Mouse (Mus musculus): ENCODE measurements around the gene Mgmt. TPM values are rescaled to one million over a fixed set of nuclear protein-coding genes. Genes with fewer than 3 reads are reported as not detected.

Mgmt gene
- total and polyA plus RNA-seq, 2 experiments from 2014 or later, result 0.66 to 1.3 TPM

GRCm38 (mm10) chr7:137037471-137037870 is 143.1 kb downstream of the Mgmt start:
- no peak for TF ChIP-seq CTCF (IDR thresholded peaks at IDR 0.05)
- H3K27ac ChIP-seq (ENCODE audit: low read depth, low read length), result no peak overlapping the region
- H3K27me3 ChIP-seq (ENCODE audit: insufficient read depth, low read length), result no peaks in the 10 kb centered on the region
- WGBS, result 78% methylated on average over 4 of the region's 4 CpGs
- no peaks in the 10 kb centered on the region for H3K36me3 ChIP-seq (ENCODE audit: insufficient read depth, low read length)
- no peaks in the 10 kb centered on the region for H3K4me1 ChIP-seq (ENCODE audit: insufficient read depth, low read length)
- H3K4me3 ChIP-seq (ENCODE audit: low read depth, low read length), result no peak overlapping the region
- DNase-seq (ENCODE audit: low spot score) (no peak), ATAC-seq (ENCODE audit: low FRiP score) (no peak)
- H3K4me2 ChIP-seq (ENCODE audit: low read depth, low read length, poor library complexity, severe bottlenecking), result no peak overlapping the region
- H3K9ac ChIP-seq (replicated peaks; ENCODE audit: low read length, poor library complexity, severe bottlenecking), result no peak overlapping the region
- no peaks in the 10 kb centered on the region for H3K9me3 ChIP-seq (ENCODE audit: low read length)

DNA sequence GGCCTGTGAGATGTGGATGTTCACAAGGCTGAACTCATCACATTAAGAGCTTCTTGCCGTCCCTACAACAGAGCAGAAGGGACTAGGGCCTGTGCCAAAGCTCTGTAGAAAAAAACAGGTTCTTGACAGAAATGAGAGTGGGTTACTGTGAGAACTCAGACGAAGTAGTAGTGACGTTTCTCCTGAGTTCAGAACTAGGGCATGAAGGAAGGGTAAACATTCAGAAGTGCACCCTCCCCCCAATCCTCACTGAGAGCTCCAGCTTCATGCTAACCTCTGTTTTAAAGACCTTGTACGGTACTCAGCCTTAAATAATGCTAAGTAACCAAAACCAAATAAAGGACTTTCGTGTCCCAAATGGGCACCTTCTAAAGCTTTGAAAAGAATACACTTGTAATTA is 143.5 kb downstream of the Mgmt start:
- Histone ChIP-seq H3K36me3 (ENCODE audit: insufficient read depth, low read length) (no peaks in the 10 kb centered on the region), H3K4me2 (ENCODE audit: low read depth, low read length, poor library complexity, severe bottlenecking) (no peak overlapping the region), H3K9ac (replicated peaks; ENCODE audit: low read length, poor library complexity, severe bottlenecking) (no peak overlapping the region), H3K4me3 (ENCODE audit: low read depth, low read length) (no peak overlapping the region), H3K9me3 (ENCODE audit: low read length) (no peaks in the 10 kb centered on the region), H3K27ac (ENCODE audit: low read depth, low read length) (no peak overlapping the region), H3K27me3 (ENCODE audit: insufficient read depth, low read length) (no peaks in the 10 kb centered on the region), H3K4me1 (ENCODE audit: insufficient read depth, low read length) (no peaks in the 10 kb centered on the region)
- TF ChIP-seq CTCF (IDR thresholded peaks at IDR 0.05), result no peak
- ATAC-seq (ENCODE audit: low FRiP score), result no peak
- WGBS, result 67% methylated on average over 5 of the region's 5 CpGs
- peak; percentile 20 for DNase-seq (ENCODE audit: low spot score)

- Histone ChIP-seq H3K4me2 (ENCODE audit: low read depth, low read length, poor library complexity, severe bottlenecking) (no peak overlapping the region), H3K9ac (replicated peaks; ENCODE audit: low read length, poor library complexity, severe bottlenecking) (no peak overlapping the region), H3K27ac (ENCODE audit: low read depth, low read length) (no peak overlapping the region), H3K27me3 (ENCODE audit: insufficient read depth, low read length) (no peaks in the 10 kb centered on the region), H3K9me3 (ENCODE audit: low read length) (no peaks in the 10 kb centered on the region), H3K36me3 (ENCODE audit: insufficient read depth, low read length) (no peaks in the 10 kb centered on the region), H3K4me3 (ENCODE audit: low read depth, low read length) (no peak overlapping the region), H3K4me1 (ENCODE audit: insufficient read depth, low read length) (no peaks in the 10 kb centered on the region)
- TF ChIP-seq CTCF (IDR thresholded peaks at IDR 0.05), result no peak
- WGBS, result 44% methylated on average over 10 of the region's 10 CpGs
- ATAC-seq (ENCODE audit: low FRiP score) (no peak), DNase-seq (ENCODE audit: low spot score) (peak; percentile 27)
These were observed 144.0 kb downstream of the Mgmt start for GRCm38 (mm10) chr7:137038311-137038945.

DNA sequence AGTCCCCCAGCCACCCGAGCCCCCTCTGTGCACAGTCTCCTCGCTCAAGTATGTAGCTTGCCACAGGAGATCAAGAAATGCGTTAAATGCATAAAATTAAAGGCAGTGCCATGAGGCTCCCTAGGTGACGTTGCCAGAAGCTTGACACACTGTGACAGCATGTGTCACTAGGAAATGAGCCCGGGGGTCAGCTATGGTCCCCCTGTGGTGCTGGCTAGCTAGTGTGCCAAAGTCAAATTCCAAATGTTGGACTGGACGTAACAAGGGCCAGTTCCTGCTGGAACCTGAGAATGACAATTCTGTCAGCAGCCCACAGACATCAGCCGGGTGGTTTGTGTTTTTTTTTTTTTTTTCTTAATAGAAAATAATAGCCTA is 144.5 kb downstream of the Mgmt start:
- 34% methylated on average over 7 of the region's 7 CpGs for WGBS
- Histone ChIP-seq H3K9me3 (ENCODE audit: low read length) (no peaks in the 10 kb centered on the region), H3K4me1 (ENCODE audit: insufficient read depth, low read length) (no peaks in the 10 kb centered on the region), H3K9ac (replicated peaks; ENCODE audit: low read length, poor library complexity, severe bottlenecking) (no peak overlapping the region), H3K4me3 (ENCODE audit: low read depth, low read length) (no peak overlapping the region), H3K36me3 (ENCODE audit: insufficient read depth, low read length) (no peaks in the 10 kb centered on the region), H3K4me2 (ENCODE audit: low read depth, low read length, poor library complexity, severe bottlenecking) (no peak overlapping the region), H3K27me3 (ENCODE audit: insufficient read depth, low read length) (no peaks in the 10 kb centered on the region), H3K27ac (ENCODE audit: low read depth, low read length) (no peak overlapping the region)
- peak; percentile 20 for DNase-seq (ENCODE audit: low spot score)
- ATAC-seq (ENCODE audit: low FRiP score), result no peak
- TF ChIP-seq CTCF (IDR thresholded peaks at IDR 0.05), result no peak

GRCm38 (mm10) chr7:137040646-137041045 is 146.2 kb downstream of the Mgmt start:
- no peak overlapping the region for H3K27ac ChIP-seq (ENCODE audit: low read depth, low read length)
- H3K4me2 ChIP-seq (ENCODE audit: low read depth, low read length, poor library complexity, severe bottlenecking), result no peak overlapping the region
- no peak overlapping the region for H3K4me3 ChIP-seq (ENCODE audit: low read depth, low read length)
- ATAC-seq (ENCODE audit: low FRiP score) (no peak), DNase-seq (ENCODE audit: low spot score) (no peak)
- H3K36me3 ChIP-seq (ENCODE audit: insufficient read depth, low read length), result no peaks in the 10 kb centered on the region
- no peaks in the 10 kb centered on the region for H3K27me3 ChIP-seq (ENCODE audit: insufficient read depth, low read length)
- H3K4me1 ChIP-seq (ENCODE audit: insufficient read depth, low read length), result no peaks in the 10 kb centered on the region
- 33% methylated on average over 8 of the region's 8 CpGs for WGBS
- H3K9ac ChIP-seq (replicated peaks; ENCODE audit: low read length, poor library complexity, severe bottlenecking), result 0 out of 2 replicates have a peak overlapping the region, but pooled peaks have one; percentile 5
- TF ChIP-seq CTCF (IDR thresholded peaks at IDR 0.05), result no peak
- no peaks in the 10 kb centered on the region for H3K9me3 ChIP-seq (ENCODE audit: low read length)

DNA sequence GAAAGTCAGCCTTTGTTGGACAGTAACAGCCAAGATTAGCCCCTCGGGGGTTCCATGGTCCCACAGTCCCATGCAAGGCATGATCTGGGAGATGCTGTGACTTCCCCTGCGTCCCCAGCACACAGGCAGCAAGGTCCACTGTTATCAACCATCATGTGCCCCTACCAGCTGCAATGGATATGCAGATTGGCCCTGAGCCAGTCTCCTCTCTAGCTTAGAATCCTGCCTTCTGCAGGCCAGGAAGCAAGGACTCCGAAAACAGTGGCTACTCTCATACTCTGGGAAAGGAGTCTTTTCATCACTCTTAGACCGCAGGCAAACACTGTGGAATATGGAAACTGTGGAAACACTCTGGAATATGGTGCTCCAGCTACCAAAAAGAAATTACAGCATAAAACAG is 152.5 kb downstream of the Mgmt start:
- ATAC-seq (ENCODE audit: low FRiP score), result no peak
- no peaks in the 10 kb centered on the region for H3K27me3 ChIP-seq (ENCODE audit: insufficient read depth, low read length)
- no peak for TF ChIP-seq CTCF (IDR thresholded peaks at IDR 0.05)

More for the DNA sequence above, 152.5 kb downstream of the Mgmt start:
- Histone ChIP-seq H3K4me1 (ENCODE audit: insufficient read depth, low read length) (no peaks in the 10 kb centered on the region), H3K36me3 (ENCODE audit: insufficient read depth, low read length) (no peaks in the 10 kb centered on the region), H3K27ac (ENCODE audit: low read depth, low read length) (no peak overlapping the region), H3K9me3 (ENCODE audit: low read length) (0 out of 2 replicates have a peak, but pooled peaks cover 2% of the 10 kb centered on the region), H3K4me3 (ENCODE audit: low read depth, low read length) (no peak overlapping the region), H3K4me2 (ENCODE audit: low read depth, low read length, poor library complexity, severe bottlenecking) (no peak overlapping the region), H3K9ac (replicated peaks; ENCODE audit: low read length, poor library complexity, severe bottlenecking) (no peak overlapping the region)
- no peak for DNase-seq (ENCODE audit: low spot score)
- WGBS, result 91% methylated on average over 4 of the region's 4 CpGs
